Mouse (Mus musculus) heart, adult 18-20 months (tissue): ENCODE measurements around the gene Arhgap24. TPM values are rescaled to one million over a fixed set of nuclear protein-coding genes. Genes with fewer than 3 reads are reported as not detected.
"Not testable (repeated sequence)": the region's sequence is repeated elsewhere in the genome, so short reads cannot be mapped to it uniquely, and the experiment has no call there.

Source experiments
- DNase-seq, 2 experiments: peaks; one replicate each; pipeline ENCODE4 v3.0.0; 2021 to 2022; ENCODE audit warnings: mixed read lengths in 1 of 2
- total RNA-seq, 2 experiments: library from RNA; stranded (reverse); gene quantifications; 2 replicates each; pipeline ENCODE4 v1.2.3; 2021

Gene Arhgap24
- total RNA-seq, 2 experiments from 2014 or later: 19.4 to 19.8 TPM

GRCm38 (mm10) chr5:102875628-102876027 lies 394.4 kb downstream of the Arhgap24 start:
- DNase-seq: peak in 1 of 2 experiments; percentile 6

- DNase-seq: no peak
Measured at GRCm38 (mm10) chr5:102888482-102889162, 407.4 kb downstream of the Arhgap24 start.

GRCm38 (mm10) chr5:102889163-102889488 lies 407.9 kb downstream of the Arhgap24 start:
- DNase-seq: no peak

GRCm38 (mm10) chr5:102892226-102892625 lies 411.0 kb downstream of the Arhgap24 start:
- DNase-seq: no peak

GRCm38 (mm10) chr5:102898301-102898700 lies 417.1 kb downstream of the Arhgap24 start:
- no peak for DNase-seq

- DNase-seq: no peak
Measured at GRCm38 (mm10) chr5:102899680-102900215, 418.6 kb downstream of the Arhgap24 start.

GRCm38 (mm10) chr5:102901176-102901575 lies 420.0 kb downstream of the Arhgap24 start:
- DNase-seq: no peak

- DNase-seq: no peak
Measured at GRCm38 (mm10) chr5:102903487-102903886, 422.3 kb downstream of the Arhgap24 start.

- no peak for DNase-seq
Measured at GRCm38 (mm10) chr5:102904066-102904465, 422.9 kb downstream of the Arhgap24 start.

GRCm38 (mm10) chr5:102905441-102906211 lies 424.4 kb downstream of the Arhgap24 start:
- DNase-seq: no peak

- no peak for DNase-seq
Measured at GRCm38 (mm10) chr5:102920199-102920598, 439.0 kb downstream of the Arhgap24 start.

- DNase-seq: no peak
Measured at GRCm38 (mm10) chr5:102926786-102927185, 445.6 kb downstream of the Arhgap24 start.

GRCm38 (mm10) chr5:102930161-102930560 lies 449.0 kb downstream of the Arhgap24 start:
- no peak for DNase-seq

- DNase-seq: not testable (repeated sequence)
Measured at GRCm38 (mm10) chr5:102943864-102944630, 462.9 kb downstream of the Arhgap24 start.

GRCm38 (mm10) chr5:102946625-102947024 lies 465.4 kb downstream of the Arhgap24 start:
- DNase-seq: no peak

GRCm38 (mm10) chr5:102947061-102947711 lies 466.0 kb downstream of the Arhgap24 start:
- peak; percentile 4 to 16 for DNase-seq
